Mouse (Mus musculus): ENCODE results near the gene Yod1.
A peak's percentile ranks its signal among the peaks of the same experiment; 100 is the strongest.

GRCm38 (mm10) chr1:130731741-130732337 lies 14.7 kb downstream of the Yod1 start, which contains the start of gene AA986860:
- TF ChIP-seq POLR2A (IDR thresholded peaks at IDR 0.05; ENCODE audit: insufficient read depth, low read length) (peak; percentile 24), CTCF (IDR thresholded peaks at IDR 0.05; ENCODE audit: low read depth, low read length) (no peak), EP300 (IDR thresholded peaks at IDR 0.05; ENCODE audit: insufficient read depth, low read depth, low read length) (no peak)
